Mouse (Mus musculus): ENCODE measurements around the gene Rcan2.

- TF ChIP-seq CTCF (IDR thresholded peaks at IDR 0.05; ENCODE audit: extremely low read depth, insufficient read length, insufficient replicate concordance, low read depth, low read length) (no peak), POLR2A (IDR thresholded peaks at IDR 0.05; ENCODE audit: low read depth, low read length) (no peak)
These were observed 130.6 kb downstream of the Rcan2 start for GRCm38 (mm10) chr17:43931731-43932130.
